Mouse (Mus musculus) intestine, postnatal 0 days (tissue): ENCODE measurements around the gene Tedc2. TPM values are rescaled to one million over a fixed set of nuclear protein-coding genes. Genes with fewer than 3 reads are reported as not detected.

Experiments
- ATAC-seq: fragments of 200-750 bp; cut with Nextera tagmentation; 2 replicates; pipeline ENCODE4 v1.8.0; 2017; ENCODE audit warnings: mild to moderate bottlenecking, moderate TSS enrichment, moderate library complexity
- H3K27ac ChIP-seq: fragments of 300-500 bp; sonication (generic); 2 replicates; pipeline ENCODE4 v1.5.1; 2014; ENCODE audit warnings: mild to moderate bottlenecking, low read depth, low read length, moderate library complexity
- H3K27me3 ChIP-seq: fragments of 300-500 bp; sonication (generic); replicated peaks from 2 replicates; pipeline ENCODE4 v1.6.1; 2014; ENCODE audit warnings: low read length, mixed read lengths; ENCODE audit not compliant: control insufficient read depth, insufficient read depth
- H3K36me3 ChIP-seq: fragments of 300-500 bp; sonication (generic); 2 replicates; pipeline ENCODE4 v1.6.1; 2014; ENCODE audit warnings: mild to moderate bottlenecking, moderate library complexity; ENCODE audit not compliant: control insufficient read depth, insufficient read depth
- H3K4me1 ChIP-seq: fragments of 300-500 bp; sonication (generic); replicated peaks from 2 replicates; pipeline ENCODE4 v1.6.1; 2014; ENCODE audit warnings: antibody characterized with exemption, low read length, mixed read lengths; ENCODE audit not compliant: control insufficient read depth, insufficient read depth
- H3K4me2 ChIP-seq: fragments of 300-500 bp; sonication (generic); replicated peaks from 2 replicates; pipeline ENCODE4 v1.6.1; 2014; ENCODE audit warnings: low read depth, mild to moderate bottlenecking, moderate library complexity
- H3K4me3 ChIP-seq: fragments of 300-500 bp; sonication (generic); 2 replicates; pipeline ENCODE4 v1.5.1; 2014; ENCODE audit warnings: low read depth, low read length
- H3K9ac ChIP-seq: fragments of 300-500 bp; sonication (generic); 2 replicates; pipeline ENCODE4 v1.6.1; 2014; ENCODE audit warnings: mild to moderate bottlenecking, low read depth, low read length
- H3K9me3 ChIP-seq: fragments of 300-500 bp; sonication (generic); 2 replicates; pipeline ENCODE4 v1.6.1; 2016; ENCODE audit warnings: mixed run types; ENCODE audit not compliant: control insufficient read depth
- CTCF ChIP-seq: sonication (generic); IDR thresholded peaks from 2 replicates; pipeline ENCODE4 v1.5.1; 2016; ENCODE audit warnings: low read depth, mild to moderate bottlenecking, control low read depth, antibody characterized with exemption, moderate library complexity
- WGBS: fragments of 180-500 bp; shearing (Covaris S2); extraction: QIAGEN DNeasy Blood & Tissue Kit; methylation state at CpG from one replicate; pipeline ENCODE4 v1.1.7; 2014; 5-methylcytosine and 5-hydroxymethylcytosine counted together
- polyA plus RNA-seq: library from polyadenylated mRNA; unstranded; fragments of >200 nt; fragmentation: Nextera tagmentation; extraction: Ambion mirVana; gene quantifications from 2 replicates; pipeline ENCODE4 v1.2.1, GENCODE M21; 2015

The Tedc2 gene
- polyA plus RNA-seq, 1 experiment from 2014 or later, result 7.3 TPM

- Histone ChIP-seq H3K9me3 (no peaks in the 10 kb centered on the region), H3K4me2 (no peak overlapping the region), H3K36me3 (peaks cover 5% of the 10 kb centered on the region; the same call in 1 of the 2 replicates), H3K4me1 (no peaks in the 10 kb centered on the region), H3K9ac (no peak overlapping the region), H3K27ac (no peak overlapping the region), H3K4me3 (no peak overlapping the region), H3K27me3 (no peaks in the 10 kb centered on the region)
- 85% methylated on average over 8 of the region's 8 CpGs for WGBS
- no peak for TF ChIP-seq CTCF
- ATAC-seq, result no peak
These were observed 27.4 kb downstream of the Tedc2 start for GRCm38 (mm10) chr17:24193268-24193667.

GRCm38 (mm10) chr17:24192848-24193247 lies 27.8 kb downstream of the Tedc2 start:
- no peak for TF ChIP-seq CTCF
- 77% methylated on average over 8 of the region's 8 CpGs for WGBS
- no peak overlapping the region for H3K4me2 ChIP-seq
- no peaks in the 10 kb centered on the region for H3K4me1 ChIP-seq
- no peaks in the 10 kb centered on the region for H3K27me3 ChIP-seq
- H3K36me3 ChIP-seq, result peaks cover 7% of the 10 kb centered on the region; the same call in 1 of the 2 replicates
- no peak overlapping the region for H3K9ac ChIP-seq
- no peak for ATAC-seq
- H3K4me3 ChIP-seq, result no peak overlapping the region
- H3K9me3 ChIP-seq, result no peaks in the 10 kb centered on the region
- no peak overlapping the region for H3K27ac ChIP-seq

GRCm38 (mm10) chr17:24191481-24191880 lies 29.2 kb downstream of the Tedc2 start:
- 67% methylated on average over 4 of the region's 4 CpGs for WGBS
- TF ChIP-seq CTCF, result no peak
- Histone ChIP-seq H3K4me1 (no peaks in the 10 kb centered on the region), H3K36me3 (peaks cover 9% of the 10 kb centered on the region; the same call in 1 of the 2 replicates), H3K9ac (no peak overlapping the region), H3K4me2 (no peak overlapping the region), H3K9me3 (no peaks in the 10 kb centered on the region), H3K27me3 (no peaks in the 10 kb centered on the region), H3K4me3 (no peak overlapping the region), H3K27ac (no peak overlapping the region)
- no peak for ATAC-seq

- WGBS, result 76% methylated on average over 2 of the region's 2 CpGs
- Histone ChIP-seq H3K27ac (no peak overlapping the region), H3K4me3 (no peak overlapping the region), H3K36me3 (peaks cover 9% of the 10 kb centered on the region; the same call in 1 of the 2 replicates), H3K9ac (no peak overlapping the region), H3K27me3 (no peaks in the 10 kb centered on the region), H3K4me1 (no peaks in the 10 kb centered on the region), H3K4me2 (no peak overlapping the region), H3K9me3 (no peaks in the 10 kb centered on the region)
- ATAC-seq, result no peak
- no peak for TF ChIP-seq CTCF
These were observed 29.7 kb downstream of the Tedc2 start for GRCm38 (mm10) chr17:24190934-24191333.

- Histone ChIP-seq H3K4me2 (no peak overlapping the region), H3K9ac (no peak overlapping the region), H3K4me3 (no peak overlapping the region), H3K36me3 (0 out of 2 replicates have a peak, but pooled peaks cover under 1% of the 10 kb centered on the region), H3K9me3 (no peaks in the 10 kb centered on the region), H3K27ac (no peak overlapping the region), H3K4me1 (no peaks in the 10 kb centered on the region), H3K27me3 (no peaks in the 10 kb centered on the region)
- 83% methylated on average over 3 of the region's 3 CpGs for WGBS
- TF ChIP-seq CTCF, result no peak
- ATAC-seq, result no peak
These were observed 46.4 kb downstream of the Tedc2 start for GRCm38 (mm10) chr17:24174259-24174658.

- Histone ChIP-seq H3K27ac (no peak overlapping the region), H3K4me2 (no peak overlapping the region), H3K4me1 (no peaks in the 10 kb centered on the region), H3K9ac (no peak overlapping the region), H3K4me3 (no peak overlapping the region), H3K27me3 (no peaks in the 10 kb centered on the region), H3K36me3 (no peaks in the 10 kb centered on the region), H3K9me3 (no peaks in the 10 kb centered on the region)
- no peak for ATAC-seq
- WGBS, result 3% methylated on average over 3 of the region's 3 CpGs
- peak; percentile 96 for TF ChIP-seq CTCF
These were observed 47.2 kb downstream of the Tedc2 start for GRCm38 (mm10) chr17:24173423-24173822.

- no peak for TF ChIP-seq CTCF
- Histone ChIP-seq H3K27ac (no peak overlapping the region), H3K4me3 (no peak overlapping the region), H3K9me3 (no peaks in the 10 kb centered on the region), H3K4me2 (no peak overlapping the region), H3K4me1 (no peaks in the 10 kb centered on the region), H3K27me3 (no peaks in the 10 kb centered on the region), H3K9ac (no peak overlapping the region), H3K36me3 (peaks cover 7% of the 10 kb centered on the region)
- 87% methylated on average over 4 of the region's 4 CpGs for WGBS
- ATAC-seq, result no peak
These were observed 48.9 kb downstream of the Tedc2 start for GRCm38 (mm10) chr17:24171738-24172137.
